Mouse (Mus musculus) thymus, adult 2 months (tissue): Measurements from ENCODE around the gene Ptpa. TPM values are rescaled to one million over a fixed set of nuclear protein-coding genes. Genes with fewer than 3 reads are reported as not detected.

Experiments
- DNase-seq: peaks from one replicate; pipeline ENCODE4 v3.0.0; 2021
- H3K27ac ChIP-seq: fragments of 200-500 bp; 2 replicates; pipeline ENCODE4 v1.5.1; 2012; ENCODE audit warnings: low read length, control low read depth; ENCODE audit not compliant: control insufficient read depth, insufficient read depth
- H3K27me3 ChIP-seq: fragments of 200-500 bp; 2 replicates; pipeline ENCODE4 v1.6.1; 2012; ENCODE audit warnings: mild to moderate bottlenecking, low read length, moderate library complexity, mixed read lengths; ENCODE audit not compliant: control insufficient read depth, insufficient read depth
- H3K36me3 ChIP-seq: fragments of 200-500 bp; 2 replicates; pipeline ENCODE4 v1.6.1; 2012; ENCODE audit warnings: mild to moderate bottlenecking, low read length, moderate library complexity; ENCODE audit not compliant: control insufficient read depth, insufficient read depth
- H3K4me1 ChIP-seq: fragments of 200-500 bp; replicated peaks from 2 replicates; pipeline ENCODE4 v1.6.1; 2012; ENCODE audit warnings: low read length; ENCODE audit not compliant: control insufficient read depth, insufficient read depth
- H3K4me3 ChIP-seq: fragments of 200-500 bp; 2 replicates; pipeline ENCODE4 v1.5.1; 2012; ENCODE audit warnings: mild to moderate bottlenecking, low read length, control low read depth, moderate library complexity; ENCODE audit not compliant: control insufficient read depth, insufficient read depth
- CTCF ChIP-seq: fragments of 200-500 bp; IDR thresholded peaks from 2 replicates; pipeline ENCODE4 v1.5.1; 2012; ENCODE audit warnings: mild to moderate bottlenecking, control low read depth, low read length, moderate library complexity, borderline replicate concordance; ENCODE audit not compliant: control insufficient read depth, poor library complexity, insufficient read depth; ENCODE audit errors: extremely low read depth
- POLR2A ChIP-seq: fragments of 200-500 bp; IDR thresholded peaks from 2 replicates; pipeline ENCODE4 v1.6.1; 2012; ENCODE audit warnings: mild to moderate bottlenecking, low read length, control low read depth, moderate library complexity; ENCODE audit not compliant: control insufficient read depth, poor library complexity, insufficient read depth; ENCODE audit errors: extremely low read depth
- WGBS: fragments of 180-500 bp; shearing (Covaris S2); methylation state at CpG from one replicate; pipeline ENCODE4 v1.1.7; 2018; 5-methylcytosine and 5-hydroxymethylcytosine counted together
- polyA plus RNA-seq: library from polyadenylated mRNA; depleted of rRNA; stranded (reverse); fragments of >200 nt; gene quantifications from 2 replicates; pipeline ENCODE4 v1.2.3, GENCODE M21; 2012

Gene Ptpa
- polyA plus RNA-seq, 1 experiment: 180 TPM

- DNase-seq: no peak
- no peak overlapping the region for H3K27ac ChIP-seq
- WGBS: 97% methylated on average over 20 of the region's 20 CpGs
- no peak for TF ChIP-seq CTCF
- no peak for TF ChIP-seq POLR2A
- no peak overlapping the region for H3K4me3 ChIP-seq
- peaks cover 8% of the 10 kb centered on the region; the same call in 1 of the 2 replicates for H3K36me3 ChIP-seq
- H3K4me1 ChIP-seq: no peaks in the 10 kb centered on the region
- no peaks in the 10 kb centered on the region for H3K27me3 ChIP-seq
Observed at GRCm38 (mm10) chr2:30399191-30400171, 16.4 kb upstream of the Ptpa start.

DNA sequence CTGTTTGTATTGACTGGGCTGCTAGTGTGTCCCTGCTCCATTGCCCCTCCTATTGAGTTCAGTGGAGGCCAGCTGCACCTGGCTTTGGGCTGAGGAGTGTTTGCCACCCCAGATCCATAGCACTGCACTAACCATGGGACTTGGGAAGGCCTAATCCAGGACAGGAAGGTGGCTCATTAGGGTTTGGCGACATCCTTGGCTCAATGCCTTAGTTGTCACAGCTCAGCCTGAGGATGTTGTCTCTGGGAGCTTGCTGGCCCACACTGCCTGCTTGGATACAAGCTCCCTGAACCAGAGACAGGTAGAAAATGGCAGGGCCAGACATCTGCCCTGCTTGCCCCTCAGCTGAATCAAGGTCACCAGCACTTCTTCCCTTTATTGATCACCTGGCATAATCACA is 14.3 kb upstream of the Ptpa start:
- WGBS: 96% methylated on average over 1 of the region's 1 CpGs

GRCm38 (mm10) chr2:30402351-30402826 is 13.4 kb upstream of the Ptpa start:
- Histone ChIP-seq H3K4me1 (no peaks in the 10 kb centered on the region; the same call in 1 of the 2 replicates), H3K27ac (no peak overlapping the region), H3K4me3 (no peak overlapping the region), H3K27me3 (no peaks in the 10 kb centered on the region), H3K36me3 (peaks cover 8% of the 10 kb centered on the region; the same call in 1 of the 2 replicates)
- DNase-seq: no peak
- TF ChIP-seq CTCF (no peak), POLR2A (no peak)
- WGBS: 95% methylated on average over 9 of the region's 9 CpGs

More for the DNA sequence above, 14.3 kb upstream of the Ptpa start:
- no peak overlapping the region for H3K27ac ChIP-seq
- peaks cover 8% of the 10 kb centered on the region; the same call in 1 of the 2 replicates for H3K36me3 ChIP-seq
- no peak for TF ChIP-seq POLR2A
- TF ChIP-seq CTCF: no peak
- no peak overlapping the region for H3K4me3 ChIP-seq
- no peaks in the 10 kb centered on the region for H3K27me3 ChIP-seq
- no peaks in the 10 kb centered on the region; the same call in 1 of the 2 replicates for H3K4me1 ChIP-seq
- DNase-seq: no peak

DNA sequence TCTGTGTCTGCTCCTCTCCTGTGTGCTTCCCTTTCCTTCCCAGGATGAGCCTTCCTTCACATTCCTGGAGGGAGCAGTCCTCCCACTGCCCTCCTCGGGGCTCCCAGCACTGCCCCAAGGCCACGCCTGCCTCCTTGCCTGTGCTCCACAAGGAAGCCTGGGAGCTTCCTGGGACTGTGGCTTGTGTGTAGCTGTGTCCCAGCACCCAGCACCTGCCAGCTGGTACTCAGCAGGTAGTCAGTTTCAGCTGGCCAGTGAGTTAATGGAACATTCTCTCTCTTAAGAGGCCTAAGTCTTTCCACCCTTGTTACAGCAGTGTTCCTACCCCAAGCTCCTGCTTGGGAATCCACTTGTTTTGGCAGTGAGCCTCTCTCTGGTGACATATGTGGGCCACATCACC is 13.0 kb upstream of the Ptpa start:
- no peak for TF ChIP-seq POLR2A
- no peak for TF ChIP-seq CTCF
- DNase-seq: no peak
- 100% methylated on average over 2 of the region's 2 CpGs for WGBS
- Histone ChIP-seq H3K4me3 (no peak overlapping the region), H3K36me3 (peaks cover 8% of the 10 kb centered on the region; the same call in 1 of the 2 replicates), H3K4me1 (no peaks in the 10 kb centered on the region; the same call in 1 of the 2 replicates), H3K27me3 (no peaks in the 10 kb centered on the region), H3K27ac (no peak overlapping the region)

- TF ChIP-seq POLR2A (no peak), CTCF (no peak)
- peaks cover 8% of the 10 kb centered on the region; the same call in 1 of the 2 replicates for H3K36me3 ChIP-seq
- H3K27me3 ChIP-seq: no peaks in the 10 kb centered on the region
- 96% methylated on average over 1 of the region's 1 CpGs for WGBS
- no peak overlapping the region for H3K27ac ChIP-seq
- DNase-seq: no peak
- H3K4me3 ChIP-seq: no peak overlapping the region
- no peaks in the 10 kb centered on the region; the same call in 1 of the 2 replicates for H3K4me1 ChIP-seq
Observed at GRCm38 (mm10) chr2:30403870-30404269, 12.0 kb upstream of the Ptpa start.

DNA sequence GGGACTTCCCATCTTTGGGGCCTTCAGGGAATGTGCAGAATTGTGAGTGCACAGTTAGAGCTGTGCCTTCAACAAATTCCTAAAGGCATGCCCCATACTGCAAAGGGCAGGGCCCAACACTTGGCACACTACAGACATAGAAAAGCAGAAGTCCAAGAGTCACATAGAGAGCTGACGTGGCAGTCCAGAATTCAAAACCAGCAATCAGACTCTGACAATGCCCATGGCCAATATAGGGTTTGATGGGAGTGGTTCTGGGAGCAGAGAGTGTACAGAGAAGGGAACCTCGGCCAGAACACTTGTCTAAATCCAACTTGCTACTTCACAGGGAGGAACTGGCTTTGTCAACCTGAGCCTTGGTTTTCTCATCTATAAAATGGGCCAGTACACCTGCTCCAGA is 8.6 kb upstream of the Ptpa start:
- WGBS: 90% methylated on average over 2 of the region's 2 CpGs
- Histone ChIP-seq H3K27ac (no peak overlapping the region), H3K4me1 (no peaks in the 10 kb centered on the region; the same call in 1 of the 2 replicates), H3K4me3 (no peak overlapping the region), H3K36me3 (no peaks in the 10 kb centered on the region), H3K27me3 (no peaks in the 10 kb centered on the region)
- TF ChIP-seq POLR2A: no peak
- no peak for TF ChIP-seq CTCF
- DNase-seq: no peak
